ENCODE assay signal across 19 mouse cellular contexts in genomic region chr19:28591736-28592477, GRCm38 (mm10).
A peak's percentile ranks its signal among the peaks of the same experiment; 100 is the strongest.
DNase-seq lines count a peak whose midpoint lies in the region; TF ChIP-seq lines count a peak whose summit lies in the region.
"Had no signal": no experiment of that assay in that cellular context is flagged by ENCODE, and none has a peak within 500 bp of the region (broad histone marks: within the 10 kb centered on the region; RNA-seq: fewer than 3 reads in every experiment).

No protein-coding gene starts in this region.

- DNase-seq in kidney, adult 2 months = no peak
- DNase-seq in kidney, adult 18-20 months = no peak
- DNase-seq in 3T3-L1 (ENCODE audit: low read depth, low spot score) = peak; percentile 55
- no peak for DNase-seq in urinary bladder, postnatal 36 days (ENCODE audit: low spot score in 2 of 2)
- no peak for DNase-seq in gastrocnemius, postnatal 14 days
- DNase-seq: adrenal gland, postnatal 14 days; B cell, adult 2 months; cerebellum, adult 11-12 months; cerebellum, adult 9-10 months; cerebellum, postnatal 25 days; forebrain, postnatal 0 days; gastrocnemius, postnatal 25 days; heart, postnatal 14 days had no signal

- intact Hi-C loops in gastrocnemius, postnatal 14 days (cut with DNase I; ENCODE audit: low total_unique reads) = no loop called here

- 79% methylated on average over 7 of the region's 7 CpGs for WGBS in kidney, adult 2 months

- H3K27ac ChIP-seq in kidney, adult 2 months (ENCODE audit: insufficient read depth, low read depth, low read length) = peak overlapping the region; percentile 12; the same call in 1 of the 2 replicates
- peak overlapping the region; percentile 97 for H3K27ac ChIP-seq in embryonic fibroblast, embryonic 13.5 days (ENCODE audit: insufficient read depth, low read length)
- H3K27ac ChIP-seq: embryonic facial prominence, embryonic 12.5 days; forebrain, embryonic 13.5 days; hindbrain, embryonic 10.5 days; hindbrain, embryonic 14.5 days had no signal

- H3K27me3 ChIP-seq in kidney, adult 2 months (replicated peaks; ENCODE audit: control insufficient read depth, insufficient read depth, low read length) = no peaks in the 10 kb centered on the region
- H3K27me3 ChIP-seq: embryonic facial prominence, embryonic 12.5 days; forebrain, embryonic 13.5 days had no signal

- H3K4me3 ChIP-seq in kidney, adult 2 months (ENCODE audit: insufficient read depth, low read depth, low read length) = no peak overlapping the region
- no peak overlapping the region for H3K4me3 ChIP-seq in embryonic fibroblast, embryonic 13.5 days (ENCODE audit: insufficient read depth, low read length)
- H3K4me3 ChIP-seq: embryonic facial prominence, embryonic 12.5 days; forebrain, embryonic 13.5 days; hindbrain, embryonic 10.5 days had no signal

- H3K36me3 ChIP-seq in kidney, adult 2 months (ENCODE audit: control insufficient read depth, insufficient read depth, low read length) = no peaks in the 10 kb centered on the region
- H3K36me3 ChIP-seq: embryonic facial prominence, embryonic 12.5 days; G1E; hindbrain, embryonic 10.5 days had no signal

- no peak for TF ChIP-seq CTCF in kidney, adult 2 months (conservative IDR thresholded peaks at IDR 0.05; ENCODE audit: insufficient read depth, insufficient read length, low read depth, low read length)
- TF ChIP-seq CTCF in embryonic fibroblast, embryonic 13.5 days (IDR thresholded peaks at IDR 0.05; ENCODE audit: borderline replicate concordance, insufficient read depth, low read length) = no peak

- H3K4me1 ChIP-seq in kidney, adult 2 months (ENCODE audit: control insufficient read depth, insufficient read depth, low read length) = peaks cover 13% of the 10 kb centered on the region; the same call in 1 of the 2 replicates
- H3K4me1 ChIP-seq in embryonic fibroblast, embryonic 13.5 days (ENCODE audit: control insufficient read depth, insufficient read depth, low read length) = peaks cover 22% of the 10 kb centered on the region
- H3K4me1 ChIP-seq: embryonic facial prominence, embryonic 12.5 days; forebrain, embryonic 13.5 days; hindbrain, embryonic 10.5 days had no signal

- TF ChIP-seq POLR2A in kidney, adult 2 months (IDR thresholded peaks at IDR 0.05; ENCODE audit: low read depth, low read length) = no peak
- no peak for TF ChIP-seq POLR2A in embryonic fibroblast, embryonic 13.5 days (IDR thresholded peaks at IDR 0.05; ENCODE audit: low read depth, low read length)
